Comparison of ENCODE assay signal across 21 mouse cellular contexts in the genomic region with DNA sequence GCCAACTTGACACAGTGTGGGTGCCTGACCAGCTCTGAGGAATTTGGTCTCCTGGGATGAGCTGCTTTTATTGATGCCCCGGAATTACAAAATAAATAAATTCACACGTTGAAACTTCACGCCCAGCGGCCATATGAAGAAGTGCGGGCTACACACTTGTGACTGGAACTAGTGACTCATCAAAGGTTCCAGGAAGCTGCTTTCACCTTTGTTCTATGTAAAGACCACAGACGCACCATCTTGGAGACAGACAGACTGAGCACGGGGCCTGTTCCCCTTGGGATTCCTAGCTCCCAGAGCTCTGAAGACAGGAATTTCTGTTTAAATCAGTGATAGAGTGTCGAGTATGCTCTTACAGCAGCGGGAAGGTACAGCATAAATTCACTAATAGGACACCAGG. TPM values are rescaled to one million over a fixed set of nuclear protein-coding genes. Genes with fewer than 3 reads are reported as not detected.
DNase-seq lines count a peak whose midpoint lies in the region; ATAC-seq lines count a peak whose summit lies in the region.
"Had no signal": no experiment of that assay in that cellular context is flagged by ENCODE, and none has a peak within 500 bp of the region (broad histone marks: within the 10 kb centered on the region; RNA-seq: fewer than 3 reads in every experiment).

No protein-coding gene starts in this region.

- no peak overlapping the region for H3K4me3 ChIP-seq in forebrain, embryonic 11.5 days (ENCODE audit: low read depth, low read length)
- H3K4me3 ChIP-seq: heart, embryonic 10.5 days; hindbrain, embryonic 12.5 days; limb, embryonic 15.5 days; liver, embryonic 15.5 days; midbrain, embryonic 15.5 days had no signal

- peak; percentile 15 for DNase-seq in thymus, postnatal 0 days (ENCODE audit: low spot score)
- no peak for DNase-seq in thymus, postnatal 4 days
- peak; percentile 68 for DNase-seq in R1 (ENCODE audit: low read depth, low spot score)
- peak; percentile 16 for DNase-seq in large intestine, adult 2 months (ENCODE audit: low read depth, low spot score)
- no peak for DNase-seq in right cerebral cortex, postnatal 10 days (ENCODE audit: low spot score in 2 of 2)
- DNase-seq in left cerebral cortex, adult 8-10 months (ENCODE audit: low spot score in 2 of 2), result no peak
- DNase-seq in forebrain, embryonic 11.5 days (ENCODE audit: low spot score), result no peak
- DNase-seq: adrenal gland, postnatal 10 days; cerebellum, adult 11 months; cerebellum, postnatal 10 days; embryo, embryonic 11 days; forebrain, postnatal 0 days; layer of hippocampus, postnatal 36 days; right cerebral cortex, adult 18-20 months; thymus, adult 18-20 months had no signal

- WGBS in large intestine, adult 2 months, result 35% methylated on average over 9 of the region's 9 CpGs
- WGBS in forebrain, embryonic 11.5 days, result 82% methylated on average over 9 of the region's 9 CpGs

- no peaks in the 10 kb centered on the region; the same call in 1 of the 2 replicates for H3K9me3 ChIP-seq in forebrain, embryonic 11.5 days (ENCODE audit: control insufficient read depth, low read length)
- H3K9me3 ChIP-seq: hindbrain, embryonic 12.5 days; liver, embryonic 15.5 days; midbrain, embryonic 15.5 days had no signal

- H3K4me2 ChIP-seq in forebrain, embryonic 11.5 days (ENCODE audit: low read depth, low read length, severe bottlenecking), result no peak overlapping the region
- H3K4me2 ChIP-seq: hindbrain, embryonic 12.5 days; limb, embryonic 15.5 days; liver, embryonic 15.5 days; midbrain, embryonic 15.5 days had no signal

- no peak for ATAC-seq in forebrain, embryonic 11.5 days (replicated peaks; ENCODE audit: low FRiP score)
- ATAC-seq: forebrain, postnatal 0 days; midbrain, embryonic 15.5 days had no signal

- H3K36me3 ChIP-seq in forebrain, embryonic 11.5 days (ENCODE audit: control insufficient read depth, insufficient read depth, low read length), result no peaks in the 10 kb centered on the region
- H3K36me3 ChIP-seq: heart, embryonic 10.5 days; hindbrain, embryonic 12.5 days; limb, embryonic 15.5 days; liver, embryonic 15.5 days; midbrain, embryonic 15.5 days had no signal

- no peak overlapping the region for H3K27ac ChIP-seq in forebrain, embryonic 11.5 days (ENCODE audit: low read depth, low read length)
- H3K27ac ChIP-seq: heart, embryonic 10.5 days; hindbrain, embryonic 12.5 days; limb, embryonic 15.5 days; liver, embryonic 15.5 days; midbrain, embryonic 15.5 days had no signal

- H3K27me3 ChIP-seq in forebrain, embryonic 11.5 days (ENCODE audit: control insufficient read depth, insufficient read depth, low read length), result no peaks in the 10 kb centered on the region
- H3K27me3 ChIP-seq: hindbrain, embryonic 12.5 days; limb, embryonic 15.5 days; liver, embryonic 15.5 days; midbrain, embryonic 15.5 days had no signal

- no peaks in the 10 kb centered on the region for H3K4me1 ChIP-seq in forebrain, embryonic 11.5 days (replicated peaks; ENCODE audit: control insufficient read depth, insufficient read depth, low read length)
- H3K4me1 ChIP-seq: hindbrain, embryonic 12.5 days; limb, embryonic 15.5 days; midbrain, embryonic 15.5 days had no signal

- no peak overlapping the region for H3K9ac ChIP-seq in forebrain, embryonic 11.5 days (ENCODE audit: low read length)
- H3K9ac ChIP-seq: forebrain, postnatal 0 days; hindbrain, embryonic 12.5 days; limb, embryonic 15.5 days; liver, embryonic 15.5 days; midbrain, embryonic 15.5 days had no signal

RNA-seq across cellular contexts. Expression of a gene that starts 31.4 kb away (rescaled TPM):
- polyA plus RNA-seq in thymus, postnatal 0 days (2015; fragmentation: Nextera tagmentation; extraction: Ambion mirVana), result 0.29 and 0.69 TPM in 2 replicates
- polyA plus RNA-seq in large intestine, adult 2 months (2012; rRNA removed), result 0.68 and 0.86 TPM in 2 replicates
- 1 to 10 TPM in 3 of 4 experiments, under 1 TPM in 1; 0.94 to 1.9 (median 1.1) TPM for total RNA-seq in left cerebral cortex, adult 8-10 months (2022)
- polyA plus RNA-seq in forebrain, embryonic 11.5 days (2014; fragmentation: Nextera tagmentation; extraction: Ambion mirVana), result 0.31 and 0.44 TPM in 2 replicates
- total RNA-seq: megakaryocyte, adult 5-6 weeks had no signal

RNA-seq across cellular contexts. Expression of a gene that starts 31.6 kb away (rescaled TPM):
- 56.9 and 59.8 TPM in 2 replicates for polyA plus RNA-seq in thymus, postnatal 0 days (2015; fragmentation: Nextera tagmentation; extraction: Ambion mirVana)
- polyA plus RNA-seq in large intestine, adult 2 months (2012; rRNA removed), result 5.6 and 7.3 TPM in 2 replicates
- 10 to 100 TPM; 14.5 to 26.4 (median 18.6) TPM for total RNA-seq in left cerebral cortex, adult 8-10 months (2022)
- polyA plus RNA-seq in forebrain, embryonic 11.5 days (2014; fragmentation: Nextera tagmentation; extraction: Ambion mirVana), result 67.7 and 70.7 TPM in 2 replicates

Comparison
In these comparisons a context has a peak if more than half of its experiments do, and no peak if none do; other contexts are left out.
1. DNase-seq: peak in thymus, postnatal 0 days (single experiment), R1 (single experiment) and large intestine, adult 2 months (single experiment); none in thymus, postnatal 4 days (single experiment), right cerebral cortex, postnatal 10 days (0 of 2), left cerebral cortex, adult 8-10 months (0 of 2) and forebrain, embryonic 11.5 days (single experiment).